Mouse (Mus musculus) olfactory bulb, adult 2 months (tissue): ENCODE data around the gene Olfr821.

Experiments used
- CTCF ChIP-seq: fragments of 200-500 bp; IDR thresholded peaks from 2 replicates; pipeline ENCODE4 v1.5.1; 2012; ENCODE audit warnings: low read depth, mild to moderate bottlenecking, low read length, moderate library complexity; ENCODE audit not compliant: insufficient read depth
- POLR2A ChIP-seq: fragments of 200-500 bp; IDR thresholded peaks from 2 replicates; pipeline ENCODE4 v1.6.1; 2012; ENCODE audit warnings: mild to moderate bottlenecking, low read depth, low read length, moderate library complexity; ENCODE audit not compliant: insufficient read depth

GRCm38 (mm10) chr10:130037096-130037495, 6.9 kb downstream of the Olfr821 start:
- TF ChIP-seq CTCF = no peak
- no peak for TF ChIP-seq POLR2A
